Mouse (Mus musculus) heart, postnatal 14 days (tissue): Measurements from ENCODE around the gene Mypop. TPM values are rescaled to one million over a fixed set of nuclear protein-coding genes. Genes with fewer than 3 reads are reported as not detected.

Experiments used
- DNase-seq, 2 experiments: peaks; one replicate each; pipeline ENCODE4 v3.0.0; 2021 to 2022
- intact Hi-C: fragments of 180-260 bp; cut with DNase I; formaldehyde crosslinking; loops from one replicate; pipeline ENCODE4 v1.15.1; 2025
- total RNA-seq, 2 experiments: library from RNA; stranded (reverse); gene quantifications; 2 replicates each; pipeline ENCODE4 v1.2.3; 2021

Gene Mypop
- total RNA-seq, 2 experiments from 2014 or later: 2.5 to 2.8 TPM

- no peak for DNase-seq
- intact Hi-C loops: no loop called here
Measured at GRCm38 (mm10) chr7:18987100-18987499, 3.9 kb upstream of the Mypop start, which contains the start of gene Nanos2. Gene Nanos2 (plus strand): TSS chr7:18987400.

GRCm38 (mm10) chr7:18987747-18988146, 3.3 kb upstream of the Mypop start:
- intact Hi-C loops: no loop called here
- no peak for DNase-seq

GRCm38 (mm10) chr7:18988780-18989179, 2.3 kb upstream of the Mypop start:
- no peak for DNase-seq
- intact Hi-C loops: no loop called here

GRCm38 (mm10) chr7:18989995-18990394, 1.1 kb upstream of the Mypop start:
- no peak for DNase-seq
- intact Hi-C loops: no loop called here

- intact Hi-C loops: no loop called here
- peak in 1 of 2 experiments; percentile 24 for DNase-seq
Measured at GRCm38 (mm10) chr7:18991660-18992293, 732 bp downstream of the Mypop start.

GRCm38 (mm10) chr7:18992294-18992675, 1.2 kb downstream of the Mypop start:
- peak in 1 of 2 experiments; percentile 43 for DNase-seq
- intact Hi-C loops: no loop called here

GRCm38 (mm10) chr7:18993036-18993435, 2.0 kb downstream of the Mypop start:
- intact Hi-C loops: no loop called here
- no peak for DNase-seq

- no peak for DNase-seq
- intact Hi-C loops: no loop called here
Measured at GRCm38 (mm10) chr7:18998835-18999234, 7.8 kb downstream of the Mypop start.

GRCm38 (mm10) chr7:19000421-19000820, 9.4 kb downstream of the Mypop start:
- intact Hi-C loops: no loop called here
- peak in 1 of 2 experiments; percentile 26 for DNase-seq

GRCm38 (mm10) chr7:19001066-19001806, 10.2 kb downstream of the Mypop start:
- DNase-seq: peak; percentile 78 to 80
- intact Hi-C loops: no loop called here

- no peak for DNase-seq
- intact Hi-C loops: no loop called here
Measured at GRCm38 (mm10) chr7:19001807-19002085, 10.7 kb downstream of the Mypop start.

- DNase-seq: no peak
- intact Hi-C loops: no loop called here
Measured at GRCm38 (mm10) chr7:19002115-19002514, 11.1 kb downstream of the Mypop start.

GRCm38 (mm10) chr7:19002848-19003498, 11.9 kb downstream of the Mypop start:
- intact Hi-C loops: no loop called here
- peak; percentile 61 to 77 for DNase-seq

- peak; percentile 92 to 94 for DNase-seq
- intact Hi-C loops: no loop called here
Measured at GRCm38 (mm10) chr7:19003902-19004630, 13.0 kb downstream of the Mypop start, which contains the start of gene Irf2bp1. Gene Irf2bp1 (plus strand): TSS chr7:19004044.

- peak; percentile 33 to 39 for DNase-seq
- intact Hi-C loops: no loop called here
Measured at GRCm38 (mm10) chr7:19004631-19005079, 13.6 kb downstream of the Mypop start.

- DNase-seq: no peak
- intact Hi-C loops: loop anchor here (2.0 kb wide), 1 partner anchor 109 kb away; no protein-coding TSS in a partner anchor
Measured at GRCm38 (mm10) chr7:19005417-19006121, 14.5 kb downstream of the Mypop start.

GRCm38 (mm10) chr7:19006476-19006875, 15.4 kb downstream of the Mypop start:
- DNase-seq: peak; percentile 80 to 88
- intact Hi-C loops: loop anchor here (2.0 kb wide), 1 partner anchor 110 kb away; no protein-coding TSS in a partner anchor

GRCm38 (mm10) chr7:19007026-19007977, 16.3 kb downstream of the Mypop start:
- DNase-seq: no peak
- intact Hi-C loops: loop anchor here (1.0 to 2.0 kb wide), 2 partner anchors 16 to 111 kb away; partner anchors contain the start of gene Foxa3

- no peak for DNase-seq
- intact Hi-C loops: no loop called here
Measured at GRCm38 (mm10) chr7:19010581-19010980, 19.5 kb downstream of the Mypop start.
